Mouse (Mus musculus) gastrocnemius, postnatal 36 days (tissue): Measurements from ENCODE around the gene Plbd1. TPM values are rescaled to one million over a fixed set of nuclear protein-coding genes. Genes with fewer than 3 reads are reported as not detected.

Experiments
- DNase-seq, 2 experiments: peaks; one replicate each; pipeline ENCODE4 v3.0.0; 2022
- intact Hi-C: fragments of 180-260 bp; cut with DNase I; formaldehyde crosslinking; loops from one replicate; pipeline ENCODE4 v1.15.1; 2025
- total RNA-seq, 2 experiments: library from RNA; stranded (reverse); gene quantifications; 2 replicates each; pipeline ENCODE4 v1.2.3; 2021

Gene Plbd1
- total RNA-seq, 2 experiments from 2014 or later = 13.7 to 16.8 TPM

DNA sequence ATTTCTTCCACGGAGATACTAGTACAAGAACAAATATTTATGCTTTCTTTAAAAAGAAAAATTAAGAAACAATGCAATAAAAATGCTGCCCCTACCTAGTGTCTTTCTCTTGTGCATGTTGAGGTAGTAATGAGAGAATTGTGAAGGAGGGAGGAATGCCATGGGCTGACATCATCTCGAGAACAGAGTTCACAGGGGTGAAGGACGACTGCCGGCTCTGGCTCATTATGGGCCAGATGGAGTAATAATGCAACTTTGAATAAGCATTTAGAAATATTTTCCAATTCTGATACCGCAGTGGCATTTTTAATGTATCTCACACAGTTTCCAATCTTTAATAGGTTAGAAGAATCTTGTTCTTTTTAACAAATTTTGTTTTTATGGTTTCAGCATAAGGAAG lies 95.7 kb downstream of the Plbd1 start:
- intact Hi-C loops = no loop called here
- DNase-seq = no peak

Other genes with a start within 250 kb of the Plbd1 start
- not detected for gene E330021D16Rik, start 246.4 kb downstream of the Plbd1 start, total RNA-seq
- gene Atf7ip, start 155.8 kb downstream of the Plbd1 start, total RNA-seq = 10 to 100 TPM; 31.6 to 41.6 TPM
- not detected for gene Gucy2c, start 119.8 kb upstream of the Plbd1 start, total RNA-seq
- 1 to 10 TPM; 4.8 to 4.9 TPM for gene Hist4h4, start 142.5 kb upstream of the Plbd1 start, total RNA-seq
- gene H2afj, start 146.3 kb upstream of the Plbd1 start, total RNA-seq = 10 to 100 TPM; 11.3 to 12.8 TPM
- under 1 TPM; 0.07 to 0.20 TPM for gene BC049715, start 165.7 kb upstream of the Plbd1 start, total RNA-seq
- 10 to 100 TPM; 43.3 to 45.5 TPM for gene Wbp11, start 166.3 kb upstream of the Plbd1 start, total RNA-seq
- under 1 TPM; 0.15 to 0.69 TPM for gene Smco3, start 173.5 kb upstream of the Plbd1 start, total RNA-seq
- under 1 TPM in 1 of 2 experiments, not detected in 1; 0.13 TPM for gene Art4, start 195.8 kb upstream of the Plbd1 start, total RNA-seq
- gene Mgp, start 213.9 kb upstream of the Plbd1 start, total RNA-seq = 10 to 100 TPM; 72.6 to 84.1 TPM